Mouse (Mus musculus): ENCODE measurements around the gene D6Ertd527e. TPM values are rescaled to one million over a fixed set of nuclear protein-coding genes. Genes with fewer than 3 reads are reported as not detected.

The D6Ertd527e gene
- total RNA-seq (2021) (not detected), polyA plus RNA-seq (2012; rRNA removed) (0.04 TPM in 1 of 2 replicates, not detected in the other)
- long read RNA-seq, result 0 reads

DNA sequence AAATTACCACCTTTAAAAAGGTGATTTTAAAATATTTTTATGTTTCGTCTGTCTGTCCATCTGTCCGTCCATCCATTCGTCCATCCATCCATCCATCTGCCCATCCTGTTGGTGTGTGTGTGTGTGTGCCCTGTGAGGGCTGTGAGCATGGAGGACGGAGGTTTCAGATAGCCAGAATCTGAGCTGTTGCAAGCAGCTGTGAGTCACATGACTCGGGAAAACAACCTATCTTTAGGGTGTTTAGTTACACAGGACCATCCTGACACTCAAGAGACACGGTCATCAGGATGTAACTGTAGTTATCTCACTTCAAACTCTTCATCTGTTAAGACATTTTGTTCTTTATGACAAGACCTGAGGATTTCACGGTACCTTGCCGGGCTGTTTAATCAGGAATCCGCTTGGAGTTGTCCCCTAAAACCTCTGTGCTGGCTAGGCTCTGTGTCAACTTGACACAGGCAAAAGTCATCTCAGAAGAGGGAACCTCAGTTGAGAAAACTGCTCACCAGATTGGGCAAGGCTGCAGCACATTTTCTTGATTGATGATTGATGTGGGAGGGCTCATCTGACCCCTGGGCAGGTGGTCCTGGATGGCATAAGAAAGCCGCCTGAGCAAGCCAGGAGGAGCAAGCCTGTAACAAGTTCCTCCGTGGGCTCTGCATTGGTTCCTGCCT lies at the start of gene D6Ertd527e:
D6Ertd527e (plus strand) TSS at position 624 of the 674 bp plus-strand sequence.
- Histone ChIP-seq H3K36me3 (ENCODE audit: control insufficient read depth, insufficient read depth, low read length) (no peaks in the 10 kb centered on the region), H3K4me3 (no peak within 1 kb of the TSS), H3K4me1 (ENCODE audit: control insufficient read depth, insufficient read depth, low read length) (no peaks in the 10 kb centered on the region; the same call in 1 of the 2 replicates), H3K79me2 (replicated peaks; ENCODE audit: control insufficient read depth, insufficient read depth, low read length) (no peaks in the 10 kb centered on the region), H3K27ac (no peak within 1 kb of the TSS), H3K9ac (ENCODE audit: low read depth, low read length) (no peak within 1 kb of the TSS), H3K27me3 (ENCODE audit: control insufficient read depth, insufficient read depth, low read length) (no peaks in the 10 kb centered on the region)
- intact Hi-C loops (cut with DNase I), result loop anchor here (5.0 kb wide), 1 partner anchor 108 kb away; no protein-coding TSS in a partner anchor
- 81% methylated on average over 11 of the region's 11 CpGs for WGBS
- no peak for TF ChIP-seq POLR2A (IDR thresholded peaks at IDR 0.05; ENCODE audit: insufficient read depth, low read depth, low read length)
- TF ChIP-seq CTCF (IDR thresholded peaks at IDR 0.05), result no peak
- no peak for TF ChIP-seq EP300 (IDR thresholded peaks at IDR 0.05; ENCODE audit: insufficient read depth, low read depth, low read length)
- DNase-seq, result no peak

DNA sequence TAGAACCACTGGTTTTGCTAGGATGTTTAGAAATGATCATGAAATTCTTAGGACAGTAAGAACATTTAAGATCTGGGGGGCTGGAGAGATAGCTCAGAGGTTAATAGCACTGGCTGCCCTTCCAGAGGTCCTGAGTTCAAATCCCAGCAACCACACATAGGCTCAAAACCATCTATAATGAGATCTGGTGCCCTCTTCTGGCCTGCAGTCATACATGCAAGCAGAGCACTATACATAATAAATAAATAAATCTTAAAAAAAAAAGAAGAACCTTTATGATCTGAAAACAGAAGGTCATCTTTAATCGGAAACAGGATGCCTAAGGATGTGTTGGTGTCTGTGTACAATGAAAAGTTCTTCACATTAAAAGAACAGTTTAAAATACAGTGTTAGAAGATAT lies 44.8 kb upstream of the D6Ertd527e start:
- Histone ChIP-seq H3K27me3 (ENCODE audit: control insufficient read depth, insufficient read depth, low read length) (no peaks in the 10 kb centered on the region), H3K36me3 (ENCODE audit: control insufficient read depth, insufficient read depth, low read length) (no peaks in the 10 kb centered on the region), H3K79me2 (replicated peaks; ENCODE audit: control insufficient read depth, insufficient read depth, low read length) (no peaks in the 10 kb centered on the region), H3K27ac (no peak overlapping the region), H3K4me3 (no peak overlapping the region), H3K4me1 (ENCODE audit: control insufficient read depth, insufficient read depth, low read length) (no peaks in the 10 kb centered on the region), H3K9ac (ENCODE audit: low read depth, low read length) (no peak overlapping the region)
- TF ChIP-seq POLR2A (IDR thresholded peaks at IDR 0.05; ENCODE audit: insufficient read depth, low read depth, low read length) (no peak), EP300 (IDR thresholded peaks at IDR 0.05; ENCODE audit: insufficient read depth, low read depth, low read length) (no peak), CTCF (IDR thresholded peaks at IDR 0.05) (peak; percentile 44)
- no peak for DNase-seq
- 87% methylated on average over 1 of the region's 1 CpGs for WGBS
- intact Hi-C loops (cut with DNase I), result no loop called here

DNA sequence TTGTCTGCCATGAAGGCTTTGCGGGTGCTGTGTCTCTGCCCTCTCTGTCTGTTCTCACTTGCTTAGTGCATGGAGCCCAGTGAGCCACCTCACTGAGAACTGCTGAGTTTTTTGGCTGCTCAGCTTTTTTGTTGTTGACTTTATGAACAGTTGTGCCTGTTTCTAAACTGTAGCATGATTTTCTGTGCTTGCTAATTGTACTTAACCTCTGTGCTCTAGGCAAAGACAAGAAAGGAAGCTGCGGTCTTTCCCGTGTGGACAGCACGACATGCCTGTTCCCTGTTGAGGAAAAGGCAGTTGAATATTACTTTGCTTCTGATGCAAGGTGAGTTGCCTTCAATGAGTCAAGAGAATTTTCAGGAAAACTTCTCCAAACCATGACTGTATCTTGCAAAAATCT lies 41.0 kb upstream of the D6Ertd527e start:
- no peaks in the 10 kb centered on the region for H3K36me3 ChIP-seq (ENCODE audit: control insufficient read depth, insufficient read depth, low read length)

DNA sequence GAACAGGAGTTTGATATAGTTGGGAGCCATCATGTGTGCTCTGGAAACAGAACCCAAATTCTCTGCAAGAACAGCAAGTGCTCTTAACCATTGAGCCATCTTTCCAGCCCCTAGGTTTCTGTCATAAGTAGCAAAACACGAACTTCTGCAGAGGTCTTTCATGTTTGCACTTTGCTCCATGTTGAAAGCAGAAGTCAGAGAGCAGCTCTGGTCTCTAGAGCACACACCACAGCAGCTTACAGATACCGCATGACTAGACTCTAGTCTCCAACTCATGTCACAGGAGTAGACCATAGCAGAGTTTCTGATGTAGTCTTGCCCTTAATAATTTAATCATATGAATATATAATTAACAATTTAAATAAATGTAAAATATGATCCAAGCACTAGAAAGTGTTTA lies 36.3 kb upstream of the D6Ertd527e start:
- Histone ChIP-seq H3K27ac (no peak overlapping the region), H3K27me3 (ENCODE audit: control insufficient read depth, insufficient read depth, low read length) (no peaks in the 10 kb centered on the region), H3K9ac (ENCODE audit: low read depth, low read length) (no peak overlapping the region), H3K4me3 (no peak overlapping the region), H3K79me2 (replicated peaks; ENCODE audit: control insufficient read depth, insufficient read depth, low read length) (no peaks in the 10 kb centered on the region), H3K4me1 (ENCODE audit: control insufficient read depth, insufficient read depth, low read length) (peaks cover 1% of the 10 kb centered on the region; the same call in 1 of the 2 replicates), H3K36me3 (ENCODE audit: control insufficient read depth, insufficient read depth, low read length) (peaks cover 6% of the 10 kb centered on the region; the same call in 1 of the 2 replicates)
- DNase-seq, result no peak
- intact Hi-C loops (cut with DNase I), result no loop called here
- no peak for TF ChIP-seq CTCF (IDR thresholded peaks at IDR 0.05)
- WGBS, result 85% methylated on average over 2 of the region's 2 CpGs

More for the DNA sequence above, 41.0 kb upstream of the D6Ertd527e start:
- 90% methylated on average over 4 of the region's 4 CpGs for WGBS
- H3K4me1 ChIP-seq (ENCODE audit: control insufficient read depth, insufficient read depth, low read length), result no peaks in the 10 kb centered on the region
- no peaks in the 10 kb centered on the region for H3K79me2 ChIP-seq (replicated peaks; ENCODE audit: control insufficient read depth, insufficient read depth, low read length)
- H3K4me3 ChIP-seq, result no peak overlapping the region
- TF ChIP-seq POLR2A (IDR thresholded peaks at IDR 0.05; ENCODE audit: insufficient read depth, low read depth, low read length) (no peak), EP300 (IDR thresholded peaks at IDR 0.05; ENCODE audit: insufficient read depth, low read depth, low read length) (no peak), CTCF (IDR thresholded peaks at IDR 0.05) (no peak)
- intact Hi-C loops (cut with DNase I), result no loop called here
- no peak overlapping the region for H3K27ac ChIP-seq
- H3K9ac ChIP-seq (ENCODE audit: low read depth, low read length), result no peak overlapping the region
- no peaks in the 10 kb centered on the region for H3K27me3 ChIP-seq (ENCODE audit: control insufficient read depth, insufficient read depth, low read length)
- DNase-seq, result no peak

DNA sequence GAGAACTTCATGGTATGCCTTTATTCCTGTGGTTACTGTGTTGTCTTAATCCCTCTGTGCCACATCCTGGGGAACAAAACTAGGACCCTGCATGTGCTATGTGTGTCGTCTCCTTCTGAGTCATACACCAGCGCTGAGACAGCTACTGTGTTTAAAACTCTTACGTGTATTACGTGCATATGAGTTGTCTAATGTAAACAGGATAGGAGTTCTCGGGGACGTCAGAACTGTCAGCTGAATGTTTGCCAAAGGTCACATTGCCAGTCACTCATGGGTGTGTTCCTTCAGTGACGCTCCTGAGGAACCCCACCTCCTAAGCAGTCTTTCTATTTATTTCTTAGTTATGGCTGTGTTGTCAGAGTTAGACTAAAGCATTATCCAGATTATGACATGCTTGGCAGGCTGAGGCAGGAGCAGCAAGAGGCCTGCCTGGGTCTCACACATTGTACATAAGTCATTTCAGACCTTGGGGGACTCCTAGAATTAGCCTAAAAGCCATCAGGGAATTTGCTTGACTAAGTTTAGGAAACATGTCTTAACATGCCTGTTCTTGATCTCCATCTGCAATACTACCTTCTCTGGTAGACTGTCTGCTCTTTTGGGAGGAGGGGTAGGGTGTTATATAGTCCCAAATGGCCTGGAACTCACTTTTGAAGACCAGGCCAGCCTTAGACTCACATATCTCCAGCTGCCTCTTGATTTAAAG lies 35.2 kb upstream of the D6Ertd527e start:
- H3K36me3 ChIP-seq (ENCODE audit: control insufficient read depth, insufficient read depth, low read length), result peaks cover 6% of the 10 kb centered on the region; the same call in 1 of the 2 replicates

DNA sequence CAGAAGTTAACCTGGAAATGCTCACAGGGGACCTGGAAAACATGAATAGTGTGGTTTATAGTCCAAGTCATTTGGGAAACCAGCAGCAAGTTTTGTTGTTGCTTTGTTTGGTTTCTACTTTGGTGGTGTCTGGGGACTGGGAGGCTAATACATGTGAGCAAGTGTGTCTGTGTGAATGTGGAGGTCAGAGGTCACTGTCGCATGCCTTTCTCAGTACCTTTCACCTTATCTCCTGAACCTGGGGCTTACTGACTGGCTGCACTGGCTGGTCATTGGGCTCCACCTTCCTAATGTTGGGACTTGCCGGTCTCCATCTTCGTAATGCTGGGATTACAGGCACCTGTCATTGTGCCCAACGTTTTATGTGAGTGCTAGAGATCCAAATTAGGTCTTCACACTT lies 33.9 kb upstream of the D6Ertd527e start:
- H3K4me3 ChIP-seq, result no peak overlapping the region
- WGBS, result 90% methylated on average over 4 of the region's 4 CpGs
- no peak for TF ChIP-seq CTCF (IDR thresholded peaks at IDR 0.05)
- TF ChIP-seq POLR2A (IDR thresholded peaks at IDR 0.05; ENCODE audit: insufficient read depth, low read depth, low read length), result no peak
- TF ChIP-seq EP300 (IDR thresholded peaks at IDR 0.05; ENCODE audit: insufficient read depth, low read depth, low read length), result no peak
- intact Hi-C loops (cut with DNase I), result no loop called here
- no peaks in the 10 kb centered on the region for H3K27me3 ChIP-seq (ENCODE audit: control insufficient read depth, insufficient read depth, low read length)
- DNase-seq, result no peak
- no peaks in the 10 kb centered on the region for H3K79me2 ChIP-seq (replicated peaks; ENCODE audit: control insufficient read depth, insufficient read depth, low read length)
- peaks cover 1% of the 10 kb centered on the region; the same call in 1 of the 2 replicates for H3K4me1 ChIP-seq (ENCODE audit: control insufficient read depth, insufficient read depth, low read length)
- H3K36me3 ChIP-seq (ENCODE audit: control insufficient read depth, insufficient read depth, low read length), result peaks cover 6% of the 10 kb centered on the region; the same call in 1 of the 2 replicates
- H3K27ac ChIP-seq, result no peak overlapping the region
- no peak overlapping the region for H3K9ac ChIP-seq (ENCODE audit: low read depth, low read length)

More for the DNA sequence above, 35.2 kb upstream of the D6Ertd527e start:
- TF ChIP-seq EP300 (IDR thresholded peaks at IDR 0.05; ENCODE audit: insufficient read depth, low read depth, low read length), result no peak
- no peak for TF ChIP-seq POLR2A (IDR thresholded peaks at IDR 0.05; ENCODE audit: insufficient read depth, low read depth, low read length)
- no peak for TF ChIP-seq CTCF (IDR thresholded peaks at IDR 0.05)
- Histone ChIP-seq H3K4me3 (no peak overlapping the region), H3K4me1 (ENCODE audit: control insufficient read depth, insufficient read depth, low read length) (peaks cover 1% of the 10 kb centered on the region; the same call in 1 of the 2 replicates), H3K27me3 (ENCODE audit: control insufficient read depth, insufficient read depth, low read length) (no peaks in the 10 kb centered on the region), H3K79me2 (replicated peaks; ENCODE audit: control insufficient read depth, insufficient read depth, low read length) (no peaks in the 10 kb centered on the region), H3K27ac (no peak overlapping the region), H3K9ac (ENCODE audit: low read depth, low read length) (no peak overlapping the region)
- DNase-seq, result no peak
- intact Hi-C loops (cut with DNase I), result no loop called here
- WGBS, result 39% methylated on average over 7 of the region's 7 CpGs

Data from heart, adult 2 months (tissue).